Mouse (Mus musculus): ENCODE data around the gene Gm44973. TPM values are rescaled to one million over a fixed set of nuclear protein-coding genes. Genes with fewer than 3 reads are reported as not detected.

Gm44973 gene
- polyA plus RNA-seq, 1 experiment from 2014 or later = 4.7 TPM

DNA sequence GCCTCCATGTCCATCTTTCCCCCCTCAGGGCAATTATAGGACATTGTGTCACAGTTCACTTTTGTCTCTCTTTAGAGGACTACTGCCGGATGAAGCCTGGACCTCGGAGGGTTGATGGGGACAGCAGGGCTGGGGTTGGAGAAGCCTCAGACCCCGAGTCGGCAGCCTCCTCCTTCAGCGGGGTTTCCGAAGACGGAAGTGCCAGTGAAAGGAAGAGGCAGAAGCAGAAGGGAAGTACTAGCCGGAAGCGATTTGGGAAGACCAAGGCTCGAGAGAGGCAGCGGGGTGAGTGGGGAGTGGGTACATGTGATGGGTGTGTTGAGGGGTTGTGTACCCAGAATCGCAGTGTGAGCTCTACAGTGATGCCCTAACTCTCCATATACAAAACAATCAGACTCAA is 44.1 kb downstream of the Gm44973 start:
- H3K36me3 ChIP-seq (ENCODE audit: insufficient read depth, low read length) = no peaks in the 10 kb centered on the region
- TF ChIP-seq CTCF (IDR thresholded peaks at IDR 0.05; ENCODE audit: low read depth) = no peak
- no peak overlapping the region for H3K9ac ChIP-seq (ENCODE audit: low read depth, low read length)
- peaks cover 8% of the 10 kb centered on the region; the same call in 1 of the 2 replicates for H3K27me3 ChIP-seq (ENCODE audit: insufficient read depth, low read length)
- no peak overlapping the region for H3K27ac ChIP-seq
- no peak for ATAC-seq (replicated peaks; ENCODE audit: low FRiP score, low read depth)
- H3K9me3 ChIP-seq (replicated peaks; ENCODE audit: low read length) = no peaks in the 10 kb centered on the region
- no peak overlapping the region for H3K4me2 ChIP-seq (ENCODE audit: low read length)
- 91% methylated on average over 12 of the region's 12 CpGs for WGBS
- no peak overlapping the region for H3K4me3 ChIP-seq (replicated peaks; ENCODE audit: low read depth, low read length)
- DNase-seq (ENCODE audit: low spot score) = no peak
- H3K4me1 ChIP-seq (replicated peaks; ENCODE audit: insufficient read depth, low read length) = peaks cover 12% of the 10 kb centered on the region; the same call in 1 of the 2 replicates

- no peak for ATAC-seq (replicated peaks; ENCODE audit: low FRiP score, low read depth)
These were observed 45.0 kb downstream of the Gm44973 start for GRCm38 (mm10) chr7:5060239-5060731.

GRCm38 (mm10) chr7:5060944-5061773 is 45.9 kb downstream of the Gm44973 start:
- peak overlapping the region; percentile 77 for H3K4me3 ChIP-seq (replicated peaks; ENCODE audit: low read depth, low read length)
- TF ChIP-seq CTCF (IDR thresholded peaks at IDR 0.05; ENCODE audit: low read depth) = peak; percentile 76
- H3K36me3 ChIP-seq (ENCODE audit: insufficient read depth, low read length) = 0 out of 2 replicates have a peak, but pooled peaks cover under 1% of the 10 kb centered on the region
- no peaks in the 10 kb centered on the region for H3K27me3 ChIP-seq (ENCODE audit: insufficient read depth, low read length)
- peak; percentile 89 for ATAC-seq (replicated peaks; ENCODE audit: low FRiP score, low read depth)
- H3K4me2 ChIP-seq (ENCODE audit: low read length) = peak overlapping the region; percentile 77
- DNase-seq (ENCODE audit: low spot score) = peak; percentile 99
- H3K9ac ChIP-seq (ENCODE audit: low read depth, low read length) = peak overlapping the region; percentile 95
- under 1% methylated on average over 60 of the region's 60 CpGs for WGBS
- no peaks in the 10 kb centered on the region for H3K9me3 ChIP-seq (replicated peaks; ENCODE audit: low read length)
- peak overlapping the region; percentile 98 for H3K27ac ChIP-seq
- peaks cover 12% of the 10 kb centered on the region; the same call in 1 of the 2 replicates for H3K4me1 ChIP-seq (replicated peaks; ENCODE audit: insufficient read depth, low read length)

More at GRCm38 (mm10) chr7:5060239-5060731, 45.0 kb downstream of the Gm44973 start:
- Histone ChIP-seq H3K9me3 (replicated peaks; ENCODE audit: low read length) (no peaks in the 10 kb centered on the region), H3K9ac (ENCODE audit: low read depth, low read length) (peak overlapping the region; percentile 95), H3K4me3 (replicated peaks; ENCODE audit: low read depth, low read length) (peak overlapping the region; percentile 77), H3K27ac (peak overlapping the region; percentile 98), H3K4me1 (replicated peaks; ENCODE audit: insufficient read depth, low read length) (peaks cover 12% of the 10 kb centered on the region; the same call in 1 of the 2 replicates), H3K4me2 (ENCODE audit: low read length) (peak overlapping the region; percentile 77), H3K36me3 (ENCODE audit: insufficient read depth, low read length) (no peaks in the 10 kb centered on the region), H3K27me3 (ENCODE audit: insufficient read depth, low read length) (peaks cover under 1% of the 10 kb centered on the region; the same call in 1 of the 2 replicates)
- 3% methylated on average over 27 of the region's 27 CpGs for WGBS
- TF ChIP-seq CTCF (IDR thresholded peaks at IDR 0.05; ENCODE audit: low read depth) = peak; percentile 82
- DNase-seq (ENCODE audit: low spot score) = peak; percentile 93

- 1% methylated on average over 60 of the region's 65 CpGs for WGBS
- H3K27me3 ChIP-seq (ENCODE audit: insufficient read depth, low read length) = no peaks in the 10 kb centered on the region
- no peaks in the 10 kb centered on the region for H3K9me3 ChIP-seq (replicated peaks; ENCODE audit: low read length)
- H3K36me3 ChIP-seq (ENCODE audit: insufficient read depth, low read length) = 0 out of 2 replicates have a peak, but pooled peaks cover 7% of the 10 kb centered on the region
- peak within 1 kb of the TSS; percentile 95 for H3K9ac ChIP-seq (ENCODE audit: low read depth, low read length)
- H3K4me3 ChIP-seq (replicated peaks; ENCODE audit: low read depth, low read length) = peak within 1 kb of the TSS; percentile 77
- peak within 1 kb of the TSS; percentile 98 for H3K27ac ChIP-seq
- DNase-seq (ENCODE audit: low spot score) = peak; percentile 96
- peak; percentile 84 for ATAC-seq (replicated peaks; ENCODE audit: low FRiP score, low read depth)
- H3K4me1 ChIP-seq (replicated peaks; ENCODE audit: insufficient read depth, low read length) = peaks cover 8% of the 10 kb centered on the region; the same call in 1 of the 2 replicates
- no peak for TF ChIP-seq CTCF (IDR thresholded peaks at IDR 0.05; ENCODE audit: low read depth)
- H3K4me2 ChIP-seq (ENCODE audit: low read length) = peak within 1 kb of the TSS; percentile 77
These were observed 46.6 kb downstream of the Gm44973 start, which contains the start of gene U2af2 for GRCm38 (mm10) chr7:5061774-5062359. Gene U2af2, plus strand, starts transcription at chr7:5062143.

DNA sequence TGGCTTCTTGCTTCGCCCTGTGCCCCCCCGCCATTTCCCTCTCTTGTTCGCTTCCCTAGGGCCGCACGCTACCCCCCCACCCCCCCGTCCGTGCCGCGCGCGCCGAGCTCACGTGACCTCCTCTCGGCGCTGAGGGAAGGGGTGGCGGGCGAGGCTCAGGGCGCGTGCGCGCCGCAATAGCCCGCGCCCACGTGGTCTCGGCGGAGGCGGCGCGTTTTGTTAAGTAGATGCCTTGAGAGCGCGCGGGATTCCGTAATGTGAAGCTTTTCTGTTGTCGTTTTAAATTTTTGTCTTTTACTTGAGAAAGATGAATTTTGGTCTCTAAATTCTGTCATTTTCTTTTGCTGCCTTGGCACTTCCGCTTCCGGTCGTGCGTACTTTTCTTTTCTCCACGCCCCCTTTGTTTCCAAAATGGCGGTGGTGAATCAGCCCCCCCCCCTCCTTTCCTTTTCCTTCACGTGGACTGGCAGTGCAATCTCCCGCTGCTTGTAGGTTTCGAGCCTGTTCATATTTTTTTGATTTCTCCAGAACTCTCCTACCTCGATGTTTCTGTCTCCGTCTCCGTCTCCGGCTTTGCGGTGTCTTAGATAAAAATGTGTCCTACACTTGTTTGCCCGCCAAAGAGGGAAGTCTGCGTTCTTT is 47.2 kb downstream of the Gm44973 start:
- H3K4me3 ChIP-seq (replicated peaks; ENCODE audit: low read depth, low read length) = peak overlapping the region; percentile 77
- DNase-seq (ENCODE audit: low spot score) (peak; percentile 94), ATAC-seq (replicated peaks; ENCODE audit: low FRiP score, low read depth) (peak; percentile 40)
- H3K27ac ChIP-seq = peak overlapping the region; percentile 98
- TF ChIP-seq CTCF (IDR thresholded peaks at IDR 0.05; ENCODE audit: low read depth) = no peak
- peak overlapping the region; percentile 95 for H3K9ac ChIP-seq (ENCODE audit: low read depth, low read length)
- H3K9me3 ChIP-seq (replicated peaks; ENCODE audit: low read length) = no peaks in the 10 kb centered on the region
- H3K27me3 ChIP-seq (ENCODE audit: insufficient read depth, low read length) = no peaks in the 10 kb centered on the region
- peaks cover 6% of the 10 kb centered on the region; the same call in 1 of the 2 replicates for H3K4me1 ChIP-seq (replicated peaks; ENCODE audit: insufficient read depth, low read length)
- 0 out of 2 replicates have a peak, but pooled peaks cover 7% of the 10 kb centered on the region for H3K36me3 ChIP-seq (ENCODE audit: insufficient read depth, low read length)
- under 1% methylated on average over 51 of the region's 51 CpGs for WGBS
- peak overlapping the region; percentile 77 for H3K4me2 ChIP-seq (ENCODE audit: low read length)
